Mouse (Mus musculus) embryonic facial prominence, embryonic 10.5 days (tissue): Measurements from ENCODE around the gene Cux1. TPM values are rescaled to one million over a fixed set of nuclear protein-coding genes. Genes with fewer than 3 reads are reported as not detected.
A peak's percentile ranks its signal among the peaks of the same experiment; 100 is the strongest.

Experiments
- DNase-seq: peaks from one replicate; pipeline ENCODE4 v3.0.0-alpha.2; 2017; ENCODE audit warnings: low spot score
- H3K27ac ChIP-seq: fragments of 300-500 bp; sonication (generic); replicated peaks from 2 replicates; pipeline ENCODE4 v1.5.1; 2016; ENCODE audit warnings: mild to moderate bottlenecking
- H3K27me3 ChIP-seq: fragments of 300-500 bp; sonication (generic); replicated peaks from 2 replicates; pipeline ENCODE4 v1.6.1; 2016; ENCODE audit warnings: low read depth, mild to moderate bottlenecking; ENCODE audit not compliant: poor library complexity, severe bottlenecking
- H3K36me3 ChIP-seq: fragments of 300-500 bp; sonication (generic); replicated peaks from 2 replicates; pipeline ENCODE4 v1.6.1; 2016; ENCODE audit warnings: mild to moderate bottlenecking, moderate library complexity
- H3K4me1 ChIP-seq: fragments of 300-500 bp; sonication (generic); 2 replicates; pipeline ENCODE4 v1.6.1; 2016
- H3K4me3 ChIP-seq: fragments of 300-500 bp; sonication (generic); 2 replicates; pipeline ENCODE4 v1.5.1; 2016; ENCODE audit warnings: mild to moderate bottlenecking, moderate library complexity
- H3K9me3 ChIP-seq: fragments of 300-500 bp; sonication (generic); 2 replicates; pipeline ENCODE4 v1.6.1; 2016; ENCODE audit warnings: mild to moderate bottlenecking
- WGBS: fragments of 180-500 bp; shearing (Covaris S2); methylation state at CpG from one replicate; pipeline ENCODE4 v1.1.7; 2016; 5-methylcytosine and 5-hydroxymethylcytosine counted together
- polyA plus RNA-seq: library from polyadenylated mRNA; unstranded; fragments of >200 nt; fragmentation: Nextera tagmentation; extraction: Ambion mirVana; gene quantifications from 2 replicates; pipeline ENCODE4 v1.2.1, GENCODE M21; 2016

Gene Cux1
- polyA plus RNA-seq, 1 experiment from 2014 or later: 75.3 TPM

GRCm38 (mm10) chr5:136285106-136285505, 282.2 kb downstream of the Cux1 start:
- H3K4me3 ChIP-seq: no peak overlapping the region
- no peaks in the 10 kb centered on the region for H3K27me3 ChIP-seq
- no peaks in the 10 kb centered on the region for H3K4me1 ChIP-seq
- no peak overlapping the region for H3K27ac ChIP-seq
- 93% methylated on average over 7 of the region's 7 CpGs for WGBS
- H3K9me3 ChIP-seq: no peaks in the 10 kb centered on the region
- peaks cover 95% of the 10 kb centered on the region for H3K36me3 ChIP-seq
- DNase-seq: no peak

GRCm38 (mm10) chr5:136281351-136281750, 285.9 kb downstream of the Cux1 start:
- no peaks in the 10 kb centered on the region for H3K4me1 ChIP-seq
- peak; percentile 33 for DNase-seq
- no peak overlapping the region for H3K4me3 ChIP-seq
- H3K27ac ChIP-seq: no peak overlapping the region
- no peaks in the 10 kb centered on the region for H3K9me3 ChIP-seq
- 62% methylated on average over 6 of the region's 6 CpGs for WGBS
- peaks cover 100% of the 10 kb centered on the region for H3K36me3 ChIP-seq
- H3K27me3 ChIP-seq: no peaks in the 10 kb centered on the region

- no peaks in the 10 kb centered on the region for H3K9me3 ChIP-seq
- 94% methylated on average over 43 of the region's 43 CpGs for WGBS
- H3K4me1 ChIP-seq: peaks cover 10% of the 10 kb centered on the region; the same call in 1 of the 2 replicates
- no peak for DNase-seq
- no peak overlapping the region for H3K4me3 ChIP-seq
- H3K27ac ChIP-seq: no peak overlapping the region
- peaks cover 84% of the 10 kb centered on the region for H3K36me3 ChIP-seq
- H3K27me3 ChIP-seq: no peaks in the 10 kb centered on the region
Observed at GRCm38 (mm10) chr5:136274739-136275138, 292.6 kb downstream of the Cux1 start.

GRCm38 (mm10) chr5:136269937-136270336, 297.4 kb downstream of the Cux1 start:
- peaks cover 10% of the 10 kb centered on the region; the same call in 1 of the 2 replicates for H3K4me1 ChIP-seq
- WGBS: 83% methylated on average over 4 of the region's 4 CpGs
- H3K27ac ChIP-seq: no peak overlapping the region
- DNase-seq: no peak
- H3K4me3 ChIP-seq: no peak overlapping the region
- no peaks in the 10 kb centered on the region for H3K9me3 ChIP-seq
- H3K27me3 ChIP-seq: no peaks in the 10 kb centered on the region
- H3K36me3 ChIP-seq: peaks cover 36% of the 10 kb centered on the region

GRCm38 (mm10) chr5:136266077-136266476, 301.2 kb downstream of the Cux1 start:
- WGBS: 82% methylated on average over 7 of the region's 7 CpGs
- Histone ChIP-seq H3K36me3 (0 out of 2 replicates have a peak, but pooled peaks cover 5% of the 10 kb centered on the region), H3K27ac (no peak overlapping the region), H3K4me3 (no peak overlapping the region), H3K27me3 (no peaks in the 10 kb centered on the region), H3K4me1 (peaks cover 10% of the 10 kb centered on the region; the same call in 1 of the 2 replicates), H3K9me3 (no peaks in the 10 kb centered on the region)
- no peak for DNase-seq

- Histone ChIP-seq H3K36me3 (no peaks in the 10 kb centered on the region), H3K27ac (no peak overlapping the region), H3K4me1 (0 out of 2 replicates have a peak, but pooled peaks cover 4% of the 10 kb centered on the region), H3K4me3 (no peak overlapping the region), H3K9me3 (no peaks in the 10 kb centered on the region), H3K27me3 (no peaks in the 10 kb centered on the region)
- 85% methylated on average over 4 of the region's 4 CpGs for WGBS
- DNase-seq: no peak
Observed at GRCm38 (mm10) chr5:136263342-136263741, 303.9 kb downstream of the Cux1 start.

- 36% methylated on average over 6 of the region's 6 CpGs for WGBS
- H3K4me3 ChIP-seq: no peak overlapping the region
- DNase-seq: peak; percentile 77
- H3K27ac ChIP-seq: no peak overlapping the region
- H3K27me3 ChIP-seq: no peaks in the 10 kb centered on the region
- H3K4me1 ChIP-seq: 0 out of 2 replicates have a peak, but pooled peaks cover 4% of the 10 kb centered on the region
- H3K9me3 ChIP-seq: no peaks in the 10 kb centered on the region
- peaks cover 21% of the 10 kb centered on the region for H3K36me3 ChIP-seq
Observed at GRCm38 (mm10) chr5:136258919-136259318, 308.4 kb downstream of the Cux1 start.

- Histone ChIP-seq H3K36me3 (peaks cover 42% of the 10 kb centered on the region), H3K4me3 (no peak overlapping the region), H3K9me3 (no peaks in the 10 kb centered on the region), H3K27ac (no peak overlapping the region), H3K27me3 (no peaks in the 10 kb centered on the region), H3K4me1 (peaks cover 10% of the 10 kb centered on the region; the same call in 1 of the 2 replicates)
- WGBS: 11% methylated on average over 17 of the region's 17 CpGs
- peak; percentile 85 for DNase-seq
Observed at GRCm38 (mm10) chr5:136252899-136253298, 314.4 kb downstream of the Cux1 start.

- peak; percentile 41 for DNase-seq
- WGBS: 51% methylated on average over 7 of the region's 7 CpGs
- Histone ChIP-seq H3K36me3 (peaks cover 31% of the 10 kb centered on the region), H3K9me3 (no peaks in the 10 kb centered on the region), H3K4me3 (no peak overlapping the region), H3K27me3 (no peaks in the 10 kb centered on the region), H3K4me1 (peaks cover 17% of the 10 kb centered on the region), H3K27ac (no peak overlapping the region)
Observed at GRCm38 (mm10) chr5:136251004-136251403, 316.3 kb downstream of the Cux1 start.

GRCm38 (mm10) chr5:136248441-136248840, 318.8 kb downstream of the Cux1 start:
- Histone ChIP-seq H3K4me1 (peaks cover 34% of the 10 kb centered on the region), H3K36me3 (peaks cover 17% of the 10 kb centered on the region), H3K27me3 (no peaks in the 10 kb centered on the region), H3K27ac (no peak overlapping the region), H3K4me3 (no peak overlapping the region), H3K9me3 (no peaks in the 10 kb centered on the region)
- no peak for DNase-seq
- WGBS: 68% methylated on average over 6 of the region's 6 CpGs

GRCm38 (mm10) chr5:136246452-136246838, 320.8 kb downstream of the Cux1 start, which contains the start of gene Sh2b2:
Gene Sh2b2 (minus strand): TSS chr5:136246556.
- H3K4me3 ChIP-seq: peak within 1 kb of the TSS; percentile 79
- 80% methylated on average over 2 of the region's 2 CpGs for WGBS
- no peak for DNase-seq
- peaks cover 49% of the 10 kb centered on the region for H3K4me1 ChIP-seq
- peak within 1 kb of the TSS; percentile 88 for H3K27ac ChIP-seq
- H3K9me3 ChIP-seq: no peaks in the 10 kb centered on the region
- peaks cover 16% of the 10 kb centered on the region for H3K36me3 ChIP-seq
- H3K27me3 ChIP-seq: no peaks in the 10 kb centered on the region

- Histone ChIP-seq H3K9me3 (no peaks in the 10 kb centered on the region), H3K27ac (peak overlapping the region; percentile 88), H3K36me3 (peaks cover 16% of the 10 kb centered on the region), H3K4me1 (peaks cover 55% of the 10 kb centered on the region), H3K27me3 (no peaks in the 10 kb centered on the region), H3K4me3 (peak overlapping the region; percentile 79)
- peak; percentile 36 for DNase-seq
- WGBS: 6% methylated on average over 15 of the region's 15 CpGs
Observed at GRCm38 (mm10) chr5:136245541-136246451, 321.5 kb downstream of the Cux1 start.
